Mouse (Mus musculus) liver, adult 2 months (tissue): ENCODE data around the gene Pskh1.

Experiments used
- CTCF ChIP-seq: fragments of 200-500 bp; IDR thresholded peaks from 2 replicates; pipeline ENCODE4 v1.5.1; 2011; ENCODE audit warnings: low read depth, low read length, control low read depth
- POLR2A ChIP-seq: fragments of 200-500 bp; IDR thresholded peaks from 2 replicates; pipeline ENCODE4 v1.6.1; 2011; ENCODE audit warnings: low read length, control low read depth; ENCODE audit not compliant: insufficient read depth; ENCODE audit errors: extremely low read depth

- no peak for TF ChIP-seq POLR2A
- TF ChIP-seq CTCF = no peak
Measured at GRCm38 (mm10) chr8:105858495-105858894, 41.7 kb upstream of the Pskh1 start.
